Mouse (Mus musculus) kidney, postnatal 10 days (tissue): ENCODE measurements around the gene Tmem94.

ENCODE experiments used
- DNase-seq: peaks from one replicate; pipeline ENCODE4 v3.0.0; 2021; ENCODE audit warnings: mixed read lengths

The Tmem94 gene

DNA sequence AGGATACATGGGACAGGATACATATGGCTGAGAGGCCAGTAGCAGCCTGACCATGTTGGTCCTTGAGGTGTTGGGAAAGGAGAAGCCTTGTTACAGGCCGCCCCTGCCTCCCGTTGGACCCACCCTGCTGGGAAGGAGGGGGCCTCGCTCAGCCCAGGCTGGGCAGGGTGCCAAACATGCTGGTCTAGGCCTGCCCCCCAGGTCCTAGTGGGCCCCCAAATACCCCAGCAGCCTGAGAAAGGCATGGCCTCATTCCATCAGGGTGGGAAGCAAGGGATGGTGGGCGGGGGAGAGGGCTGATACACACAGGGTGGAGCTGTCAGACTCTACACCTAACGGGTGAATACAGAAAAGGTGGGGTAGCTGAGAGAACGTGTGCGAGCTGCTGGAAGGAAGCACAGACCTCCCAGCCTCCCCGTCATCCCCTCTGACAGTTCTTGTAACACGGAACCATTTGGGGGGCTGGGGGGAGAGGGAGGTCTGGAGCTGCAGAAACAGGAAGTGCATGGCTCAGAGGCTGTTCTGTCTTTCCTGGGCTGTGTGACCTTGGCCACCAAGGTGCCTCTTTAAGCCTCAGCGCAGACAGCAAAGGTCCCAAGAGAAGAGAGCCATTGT is 43.6 kb downstream of the Tmem94 start:
- DNase-seq, result peak; percentile 80

DNA sequence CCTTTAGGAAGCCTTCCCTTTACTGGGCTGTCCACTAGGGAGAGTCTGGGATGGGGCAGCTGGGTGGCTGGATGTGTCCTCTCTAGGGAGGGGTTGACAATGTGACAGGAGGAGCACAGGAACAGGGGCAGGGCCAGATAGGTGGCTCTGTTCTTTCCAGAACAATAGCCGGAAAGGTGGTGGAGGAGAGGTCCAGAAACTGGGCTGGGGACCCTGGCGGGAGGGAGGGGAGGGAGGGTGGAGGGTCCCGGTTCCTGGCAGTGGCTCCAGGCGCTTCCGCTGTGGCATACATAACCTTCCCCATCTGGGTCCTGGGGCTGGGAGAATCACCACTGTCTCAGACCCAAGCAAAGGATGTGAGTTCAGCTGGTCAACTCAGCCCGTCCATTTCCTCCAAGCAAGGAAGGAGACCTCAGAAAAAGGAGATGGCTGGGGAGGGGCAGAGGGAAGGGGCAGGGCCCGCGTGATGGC is 44.1 kb downstream of the Tmem94 start:
- DNase-seq, result peak; percentile 73

DNA sequence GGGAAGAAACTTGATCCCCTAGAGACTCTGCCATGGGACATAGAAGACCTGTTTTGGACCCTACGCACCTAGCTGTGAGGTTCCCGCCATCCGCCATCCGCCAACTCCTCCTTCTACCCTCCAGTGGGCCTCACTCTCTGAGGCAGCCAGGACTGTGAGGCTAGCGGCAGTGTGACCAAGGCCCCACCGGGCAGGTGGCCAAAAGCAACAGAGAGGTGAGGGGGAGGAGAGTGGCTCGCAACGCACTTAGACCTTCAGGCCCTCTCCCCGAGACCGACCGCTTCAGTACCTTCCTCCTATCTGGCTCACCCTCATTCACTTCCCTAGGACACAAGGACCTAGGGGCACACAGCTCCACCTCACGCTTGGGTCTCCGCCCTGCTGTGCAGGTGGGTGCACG is 45.1 kb downstream of the Tmem94 start:
- peak; percentile 88 for DNase-seq

GRCm38 (mm10) chr11:115811381-115812093 is 46.3 kb downstream of the Tmem94 start:
- no peak for DNase-seq

- DNase-seq, result peak; percentile 74
These were observed 46.9 kb downstream of the Tmem94 start for GRCm38 (mm10) chr11:115812095-115812494.

DNA sequence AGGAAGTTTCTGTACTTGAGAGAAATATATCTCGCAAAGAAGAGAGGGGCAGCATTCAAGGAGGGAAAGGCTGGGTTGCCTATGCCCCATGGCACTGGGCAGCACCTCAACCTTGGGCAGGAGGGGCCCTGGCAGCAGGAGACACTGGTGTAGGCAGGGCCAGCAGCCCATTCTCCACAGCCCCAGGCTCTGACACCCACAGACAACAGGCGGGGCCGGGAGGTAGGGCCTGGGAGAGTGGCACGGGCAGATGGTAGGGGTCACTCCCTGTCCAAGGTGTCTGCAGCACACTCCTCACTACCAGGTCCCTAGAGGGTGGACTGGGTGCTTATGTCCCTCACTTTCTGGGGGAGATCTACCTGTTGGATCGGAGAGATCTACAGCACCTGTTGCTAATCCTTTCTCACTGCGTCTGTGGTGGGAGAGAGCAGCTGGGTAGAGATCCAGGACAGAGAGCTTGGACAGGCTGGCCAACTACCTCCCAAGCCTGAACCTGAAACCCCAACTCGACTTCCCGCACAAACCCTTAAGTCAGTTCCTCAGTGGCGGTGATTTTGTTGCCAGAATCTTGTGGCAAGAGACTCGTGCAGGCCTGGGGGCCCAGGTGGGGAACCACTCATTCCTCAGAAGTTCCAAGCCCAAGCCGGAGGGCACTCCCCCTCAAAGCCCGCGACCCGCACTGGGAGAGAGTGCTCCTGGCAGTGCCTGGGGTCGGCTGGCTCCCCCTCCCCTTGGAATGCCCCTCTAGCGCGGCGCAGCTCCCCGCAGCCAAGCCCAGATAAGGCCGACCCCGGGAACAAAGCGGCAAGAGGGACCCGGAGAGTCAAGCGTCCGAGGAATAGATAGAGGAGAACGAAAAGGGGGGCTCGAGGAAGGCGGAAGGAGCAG is 47.5 kb downstream of the Tmem94 start:
- DNase-seq, result peak; percentile 60

DNA sequence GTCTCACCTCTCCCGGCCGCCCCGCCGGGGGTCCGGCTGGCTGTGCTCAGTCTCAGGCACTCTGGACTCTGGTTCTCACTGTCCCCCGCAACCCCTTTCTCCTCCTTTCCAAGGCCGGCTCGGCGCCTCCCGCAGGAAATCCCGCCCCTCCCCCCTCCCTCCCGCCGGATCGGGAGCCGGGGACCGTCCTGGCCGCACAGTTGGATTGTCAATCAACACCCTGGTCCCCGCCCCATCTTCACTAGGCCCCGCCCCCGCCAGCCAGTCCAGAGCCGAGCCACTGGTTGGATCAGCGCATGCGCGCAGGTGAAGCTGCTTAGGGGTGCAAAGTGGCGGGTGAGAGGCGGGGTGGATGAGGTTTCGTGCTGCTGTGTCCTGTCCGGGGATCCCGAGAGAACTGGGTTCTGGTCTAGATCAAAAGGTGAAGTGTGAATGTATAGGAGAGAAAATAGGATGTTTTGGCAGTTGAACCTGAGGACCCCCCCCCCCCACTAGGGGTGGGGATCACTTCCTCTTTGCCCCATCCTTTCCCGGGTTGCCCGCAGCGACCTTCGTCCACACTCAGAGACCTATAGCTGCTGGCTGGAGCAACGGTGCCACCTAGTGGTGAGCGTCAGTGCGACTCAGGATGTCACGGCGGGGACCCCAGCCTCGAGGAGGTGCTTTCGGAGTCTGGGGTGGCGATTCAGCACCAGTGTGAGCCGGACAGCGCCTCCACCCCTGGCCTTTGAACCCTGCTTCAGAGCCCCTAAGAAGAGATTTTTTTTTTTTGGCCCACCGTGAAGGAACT is 48.5 kb downstream of the Tmem94 start, which contains the start of gene Caskin2:
TSS of gene Caskin2 (minus strand) at position 133 of the 790 bp plus-strand sequence.
- DNase-seq, result peak; percentile 99

- DNase-seq, result peak; percentile 94
These were observed 49.6 kb downstream of the Tmem94 start, which contains the start of gene Tsen54 for GRCm38 (mm10) chr11:115814605-115815450. Gene Tsen54 (plus strand): TSS chr11:115814724.

DNA sequence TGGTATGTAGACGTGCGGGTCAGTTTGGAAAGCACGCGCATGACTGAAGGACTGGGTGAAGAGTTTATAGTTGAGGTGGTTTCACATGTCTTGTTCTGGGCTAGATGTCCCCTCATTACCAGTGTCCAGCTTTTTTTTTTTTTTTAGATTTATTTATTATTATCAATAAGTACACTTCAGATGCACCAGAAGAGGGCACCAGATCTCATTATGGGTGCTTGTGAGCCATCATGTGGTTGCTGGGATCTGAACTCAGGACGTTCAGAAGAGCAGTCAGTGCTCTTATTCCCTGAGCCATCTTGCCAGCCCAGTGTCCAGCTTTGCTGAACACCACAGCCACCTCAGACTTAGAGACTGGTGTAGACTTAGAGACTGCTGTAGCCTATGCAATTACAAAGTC is 52.1 kb downstream of the Tmem94 start:
- no peak for DNase-seq

- no peak for DNase-seq
These were observed 54.8 kb downstream of the Tmem94 start for GRCm38 (mm10) chr11:115819915-115820623.

GRCm38 (mm10) chr11:115821001-115821400 is 55.8 kb downstream of the Tmem94 start:
- no peak for DNase-seq

GRCm38 (mm10) chr11:115823774-115824740 is 58.8 kb downstream of the Tmem94 start, which contains the start of gene Llgl2:
Gene Llgl2 (plus strand): TSS chr11:115824049.
- peak; percentile 96 for DNase-seq

DNA sequence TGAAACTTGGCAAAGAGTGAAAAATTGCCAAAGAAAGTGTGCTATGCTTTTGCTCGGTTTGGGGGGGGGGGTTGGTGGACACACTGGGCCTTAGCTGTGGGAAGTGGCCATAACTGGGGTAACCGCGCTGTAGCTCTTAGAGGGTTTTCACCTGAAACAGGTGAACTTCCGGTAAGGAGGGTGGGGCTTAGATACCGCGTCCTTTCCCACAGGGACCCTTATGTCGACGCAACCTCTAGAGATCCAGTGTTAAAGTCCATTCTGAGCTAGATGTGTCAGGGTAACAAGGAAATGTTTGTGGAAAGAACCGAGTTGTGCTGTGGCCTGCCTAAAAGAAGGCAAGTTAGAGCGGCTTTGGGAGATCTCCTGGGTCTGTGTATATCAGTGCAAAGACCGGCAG is 59.6 kb downstream of the Tmem94 start:
- DNase-seq, result peak; percentile 26

DNA sequence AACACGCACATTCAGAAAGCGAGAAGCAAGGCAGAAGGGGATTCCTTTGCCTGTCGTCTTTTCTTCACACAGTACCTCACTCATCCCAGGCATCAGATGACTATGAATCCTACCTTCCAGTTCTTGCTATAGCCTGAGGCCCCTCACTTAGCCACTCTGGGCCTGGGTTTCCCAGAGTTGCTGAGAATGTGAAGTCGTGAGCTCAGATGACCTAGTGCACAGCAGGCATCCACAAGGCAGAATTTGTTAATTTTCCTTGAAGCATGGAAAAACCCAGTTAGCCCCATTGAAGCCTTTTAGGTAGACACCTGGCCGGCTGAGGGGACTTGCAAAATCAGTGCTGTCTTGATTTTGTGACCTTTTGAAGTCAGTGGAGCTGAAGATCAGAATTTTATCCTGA is 61.3 kb downstream of the Tmem94 start:
- DNase-seq, result no peak

GRCm38 (mm10) chr11:115827624-115828023 is 62.4 kb downstream of the Tmem94 start:
- no peak for DNase-seq

GRCm38 (mm10) chr11:115829036-115829435 is 63.8 kb downstream of the Tmem94 start:
- DNase-seq, result no peak

GRCm38 (mm10) chr11:115830550-115831325 is 65.5 kb downstream of the Tmem94 start:
- DNase-seq, result peak; percentile 60

DNA sequence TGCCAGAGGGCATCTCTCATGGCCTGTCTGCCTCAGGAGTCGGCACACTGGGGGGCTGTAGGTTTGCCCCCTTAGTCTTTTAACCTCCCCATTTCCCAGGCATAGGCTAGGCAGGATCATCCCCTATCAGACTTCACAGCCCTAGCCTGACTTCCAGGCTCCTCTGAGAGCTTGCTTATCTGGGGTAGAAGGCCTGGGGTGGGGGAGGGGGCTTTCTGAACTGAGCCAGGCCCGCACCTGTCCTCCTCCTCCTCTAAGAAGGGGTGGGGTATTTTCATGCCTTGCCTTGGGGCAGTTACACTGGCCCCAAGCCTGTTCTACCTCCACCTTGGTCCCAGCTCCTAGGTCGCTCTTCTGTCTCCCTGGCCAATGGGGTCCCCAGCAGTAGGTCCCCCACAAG is 66.3 kb downstream of the Tmem94 start:
- no peak for DNase-seq

DNA sequence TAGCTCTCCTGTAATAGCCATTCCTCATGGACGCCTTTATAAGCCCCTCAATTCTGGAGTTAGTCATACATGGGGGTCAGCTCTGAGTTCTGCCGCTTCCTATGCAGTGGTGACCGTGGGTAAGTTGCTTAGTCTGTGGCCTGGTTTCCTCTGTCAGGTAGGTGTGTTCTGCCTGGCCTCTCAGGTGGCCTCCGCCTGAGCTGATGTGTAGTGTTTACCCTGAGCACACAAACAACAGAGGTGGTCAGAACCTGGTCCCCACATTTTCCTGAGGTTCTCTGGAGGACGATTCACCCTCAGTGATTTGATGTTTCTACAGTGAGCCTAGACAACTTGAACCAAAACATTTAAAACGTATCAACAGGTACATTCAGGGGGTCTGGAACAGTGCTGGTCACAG is 66.8 kb downstream of the Tmem94 start:
- DNase-seq, result no peak
